Mouse (Mus musculus) small intestine, adult 2 months (tissue): ENCODE data around the gene Exo5.

ENCODE experiments used
- CTCF ChIP-seq: fragments of 200-500 bp; IDR thresholded peaks from 2 replicates; pipeline ENCODE4 v1.5.1; 2012; ENCODE audit warnings: low read depth, mild to moderate bottlenecking, control low read depth, inconsistent platforms, low read length, moderate library complexity, mixed read lengths; ENCODE audit not compliant: insufficient replicate concordance, insufficient read length; ENCODE audit errors: extremely low read depth
- POLR2A ChIP-seq: fragments of 200-500 bp; IDR thresholded peaks from 2 replicates; pipeline ENCODE4 v1.6.1; 2012; ENCODE audit warnings: low read depth, mild to moderate bottlenecking, control low read depth, inconsistent platforms, low read length, moderate library complexity

DNA sequence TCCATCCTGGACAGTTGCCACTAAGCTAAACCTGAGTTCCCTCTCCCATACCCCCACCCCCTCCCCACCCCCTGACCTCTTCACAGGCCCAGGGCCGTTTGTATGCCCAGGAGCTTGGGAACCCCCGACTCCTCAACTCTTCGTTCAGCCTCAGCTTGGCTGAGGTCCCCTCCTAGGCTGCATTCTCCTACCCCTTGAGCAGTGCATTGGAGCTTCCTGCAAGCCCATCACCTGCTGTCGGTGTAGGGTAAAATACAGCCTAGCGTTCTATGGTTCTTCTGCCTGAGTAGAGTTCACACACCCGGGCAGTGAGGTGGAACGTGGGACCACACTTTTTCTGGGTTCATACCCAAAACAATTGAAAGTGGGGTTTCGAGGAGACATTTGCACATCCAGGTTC lies 11.4 kb downstream of the Exo5 start:
- TF ChIP-seq CTCF (no peak), POLR2A (no peak)
